Mouse (Mus musculus): Measurements from ENCODE around the gene Alg14. TPM values are rescaled to one million over a fixed set of nuclear protein-coding genes. Genes with fewer than 3 reads are reported as not detected.

The Alg14 gene
- polyA plus RNA-seq, 1 experiment = 4.2 TPM

- no peak for TF ChIP-seq GATA1 (IDR thresholded peaks at IDR 0.05; ENCODE audit: low read length)
These were observed 53.5 kb downstream of the Alg14 start for GRCm38 (mm10) chr3:121344951-121345642.

- no peak for TF ChIP-seq GATA1 (IDR thresholded peaks at IDR 0.05; ENCODE audit: low read length)
These were observed 54.0 kb downstream of the Alg14 start for GRCm38 (mm10) chr3:121345643-121346000.

- no peak for TF ChIP-seq GATA1 (IDR thresholded peaks at IDR 0.05; ENCODE audit: low read length)
These were observed 55.1 kb downstream of the Alg14 start for GRCm38 (mm10) chr3:121346507-121347267.

- no peak for TF ChIP-seq GATA1 (IDR thresholded peaks at IDR 0.05; ENCODE audit: low read length)
These were observed 57.2 kb downstream of the Alg14 start for GRCm38 (mm10) chr3:121348792-121349191.

- no peak for TF ChIP-seq GATA1 (IDR thresholded peaks at IDR 0.05; ENCODE audit: low read length)
These were observed 58.0 kb downstream of the Alg14 start for GRCm38 (mm10) chr3:121349334-121350169.

GRCm38 (mm10) chr3:121351257-121351656 lies 59.7 kb downstream of the Alg14 start:
- no peak for TF ChIP-seq GATA1 (IDR thresholded peaks at IDR 0.05; ENCODE audit: low read length)

- no peak for TF ChIP-seq GATA1 (IDR thresholded peaks at IDR 0.05; ENCODE audit: low read length)
These were observed 62.7 kb downstream of the Alg14 start for GRCm38 (mm10) chr3:121354281-121354680.

- no peak for TF ChIP-seq GATA1 (IDR thresholded peaks at IDR 0.05; ENCODE audit: low read length)
These were observed 63.4 kb downstream of the Alg14 start for GRCm38 (mm10) chr3:121354861-121355470.

GRCm38 (mm10) chr3:121355569-121355968 lies 64.0 kb downstream of the Alg14 start:
- TF ChIP-seq GATA1 (IDR thresholded peaks at IDR 0.05; ENCODE audit: low read length) = no peak

GRCm38 (mm10) chr3:121356111-121356510 lies 64.5 kb downstream of the Alg14 start:
- TF ChIP-seq GATA1 (IDR thresholded peaks at IDR 0.05; ENCODE audit: low read length) = no peak

- no peak for TF ChIP-seq GATA1 (IDR thresholded peaks at IDR 0.05; ENCODE audit: low read length)
These were observed 65.5 kb downstream of the Alg14 start for GRCm38 (mm10) chr3:121357030-121357429.

GRCm38 (mm10) chr3:121358285-121358684 lies 66.7 kb downstream of the Alg14 start:
- TF ChIP-seq GATA1 (IDR thresholded peaks at IDR 0.05; ENCODE audit: low read length) = no peak

GRCm38 (mm10) chr3:121358850-121359249 lies 67.3 kb downstream of the Alg14 start:
- TF ChIP-seq GATA1 (IDR thresholded peaks at IDR 0.05; ENCODE audit: low read length) = no peak

GRCm38 (mm10) chr3:121359272-121359671 lies 67.7 kb downstream of the Alg14 start:
- no peak for TF ChIP-seq GATA1 (IDR thresholded peaks at IDR 0.05; ENCODE audit: low read length)

- TF ChIP-seq GATA1 (IDR thresholded peaks at IDR 0.05; ENCODE audit: low read length) = no peak
These were observed 70.4 kb downstream of the Alg14 start for GRCm38 (mm10) chr3:121362002-121362401.

- TF ChIP-seq GATA1 (IDR thresholded peaks at IDR 0.05; ENCODE audit: low read length) = no peak
These were observed 72.8 kb downstream of the Alg14 start for GRCm38 (mm10) chr3:121364388-121364787.
